Mouse (Mus musculus): ENCODE data around the gene Col28a1. TPM values are rescaled to one million over a fixed set of nuclear protein-coding genes. Genes with fewer than 3 reads are reported as not detected.
A peak's percentile ranks its signal among the peaks of the same experiment; 100 is the strongest.

The Col28a1 gene
- polyA plus RNA-seq, 1 experiment from 2014 or later = 0.12 TPM

DNA sequence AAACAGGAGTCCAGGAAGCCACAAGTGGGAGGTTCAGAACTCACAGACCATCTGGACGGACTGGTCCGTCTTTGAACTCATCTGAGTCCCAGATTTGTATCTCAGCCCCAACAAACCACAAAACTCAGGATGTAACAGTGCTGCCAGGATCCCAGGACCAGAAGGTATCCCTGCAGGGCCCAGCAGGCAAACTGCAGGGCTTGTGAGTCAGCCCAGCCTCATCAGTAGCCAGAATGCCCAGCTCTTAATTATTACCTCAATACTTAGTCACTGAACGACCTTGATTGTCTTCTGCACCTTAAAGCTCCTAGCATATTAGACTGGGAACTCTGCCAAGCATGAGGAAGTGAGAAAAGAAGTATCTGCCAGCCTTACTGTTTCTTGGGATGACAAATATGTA, 96.6 kb downstream of the Col28a1 start:
- H3K27me3 ChIP-seq (ENCODE audit: poor library complexity, severe bottlenecking) = no peaks in the 10 kb centered on the region
- H3K9me3 ChIP-seq = no peaks in the 10 kb centered on the region
- H3K27ac ChIP-seq = no peak overlapping the region
- 80% methylated on average over 3 of the region's 3 CpGs for WGBS
- no peaks in the 10 kb centered on the region for H3K36me3 ChIP-seq (replicated peaks)
- no peak for DNase-seq (ENCODE audit: extremely low spot score, low spot score)
- no peak overlapping the region for H3K4me3 ChIP-seq
- H3K4me1 ChIP-seq = no peaks in the 10 kb centered on the region

DNA sequence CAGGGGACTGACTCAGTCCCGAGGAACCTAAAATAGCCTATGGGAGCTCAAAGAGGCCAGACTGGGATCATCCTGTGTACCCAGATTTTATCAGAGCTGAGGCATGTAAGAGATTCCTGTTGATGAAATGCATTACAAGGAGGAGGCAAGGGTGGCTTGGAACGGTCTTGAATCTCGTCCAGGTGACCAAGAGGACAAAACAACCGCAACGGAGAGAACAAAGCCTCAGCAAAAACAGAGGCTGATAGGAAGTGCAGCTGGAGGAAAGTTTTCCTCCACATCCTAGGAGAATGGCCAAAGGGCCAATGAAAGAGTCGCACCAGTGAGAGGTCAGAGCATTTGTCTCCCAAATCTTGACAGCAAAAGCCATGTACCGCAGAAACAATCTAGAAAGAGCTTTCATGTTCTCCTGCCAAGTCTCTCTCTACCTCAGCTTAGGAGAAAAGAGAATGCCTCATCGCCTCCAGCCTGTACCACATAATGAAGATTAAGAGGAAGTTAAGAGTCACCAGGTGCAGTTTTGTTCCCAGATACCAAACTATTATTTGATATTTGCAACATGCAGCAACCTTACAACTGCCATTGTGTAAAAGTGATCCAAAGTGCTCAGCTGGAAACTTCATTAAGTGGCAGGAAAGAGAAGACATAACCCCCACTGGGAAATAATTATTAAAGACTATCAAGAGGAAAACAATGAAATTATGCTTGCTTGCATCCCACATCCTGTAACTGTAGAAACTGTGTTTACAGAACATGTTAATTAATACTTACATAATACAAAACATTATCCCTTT, 98.1 kb downstream of the Col28a1 start:
- Histone ChIP-seq H3K27me3 (ENCODE audit: poor library complexity, severe bottlenecking) (no peaks in the 10 kb centered on the region), H3K4me1 (no peaks in the 10 kb centered on the region), H3K27ac (no peak overlapping the region), H3K4me3 (no peak overlapping the region), H3K36me3 (replicated peaks) (no peaks in the 10 kb centered on the region), H3K9me3 (no peaks in the 10 kb centered on the region)
- 89% methylated on average over 8 of the region's 8 CpGs for WGBS
- no peak for DNase-seq (ENCODE audit: extremely low spot score, low spot score)

DNA sequence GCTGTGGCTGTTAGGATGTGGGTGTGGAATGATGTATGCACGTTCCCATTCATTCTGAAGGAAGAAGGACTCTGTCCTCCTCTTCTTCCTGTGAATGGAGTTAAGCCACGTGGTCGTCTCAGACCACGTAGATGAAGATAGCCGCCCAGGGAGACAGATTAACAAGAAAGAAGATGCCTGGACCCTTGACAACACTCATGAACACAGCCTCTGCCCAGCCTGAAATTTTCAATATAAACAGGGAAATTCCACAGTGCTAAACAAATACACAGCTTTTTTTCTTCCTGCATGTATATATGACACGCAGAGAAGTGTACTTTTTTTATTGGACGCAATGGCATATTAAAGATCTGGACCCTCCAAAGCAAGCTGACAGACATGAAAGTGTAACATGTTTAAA, 98.9 kb downstream of the Col28a1 start:
- Histone ChIP-seq H3K27ac (no peak overlapping the region), H3K27me3 (ENCODE audit: poor library complexity, severe bottlenecking) (no peaks in the 10 kb centered on the region), H3K4me3 (no peak overlapping the region), H3K4me1 (no peaks in the 10 kb centered on the region), H3K9me3 (no peaks in the 10 kb centered on the region), H3K36me3 (replicated peaks) (no peaks in the 10 kb centered on the region)
- WGBS = 91% methylated on average over 7 of the region's 7 CpGs
- DNase-seq (ENCODE audit: extremely low spot score, low spot score) = no peak

- H3K27me3 ChIP-seq (ENCODE audit: poor library complexity, severe bottlenecking) = no peaks in the 10 kb centered on the region
- WGBS = 73% methylated on average over 3 of the region's 3 CpGs
- no peak for DNase-seq (ENCODE audit: extremely low spot score, low spot score)
- no peaks in the 10 kb centered on the region for H3K9me3 ChIP-seq
- no peaks in the 10 kb centered on the region for H3K36me3 ChIP-seq (replicated peaks)
- no peak overlapping the region for H3K27ac ChIP-seq
- H3K4me1 ChIP-seq = no peaks in the 10 kb centered on the region
- no peak overlapping the region for H3K4me3 ChIP-seq
Measured at GRCm38 (mm10) chr6:8086847-8087246, 105.6 kb downstream of the Col28a1 start.

GRCm38 (mm10) chr6:8084806-8085205, 107.6 kb downstream of the Col28a1 start:
- no peaks in the 10 kb centered on the region for H3K27me3 ChIP-seq (ENCODE audit: poor library complexity, severe bottlenecking)
- no peak overlapping the region for H3K27ac ChIP-seq
- no peaks in the 10 kb centered on the region for H3K4me1 ChIP-seq
- DNase-seq (ENCODE audit: extremely low spot score, low spot score) = no peak
- 76% methylated on average over 7 of the region's 7 CpGs for WGBS
- H3K9me3 ChIP-seq = no peaks in the 10 kb centered on the region
- H3K4me3 ChIP-seq = no peak overlapping the region
- no peaks in the 10 kb centered on the region for H3K36me3 ChIP-seq (replicated peaks)

- no peaks in the 10 kb centered on the region for H3K4me1 ChIP-seq
- H3K27ac ChIP-seq = no peak overlapping the region
- no peak for DNase-seq (ENCODE audit: extremely low spot score, low spot score)
- no peaks in the 10 kb centered on the region for H3K27me3 ChIP-seq (ENCODE audit: poor library complexity, severe bottlenecking)
- H3K36me3 ChIP-seq (replicated peaks) = no peaks in the 10 kb centered on the region
- no peaks in the 10 kb centered on the region for H3K9me3 ChIP-seq
- no peak overlapping the region for H3K4me3 ChIP-seq
- 78% methylated on average over 2 of the region's 2 CpGs for WGBS
Measured at GRCm38 (mm10) chr6:8083196-8083595, 109.2 kb downstream of the Col28a1 start.

GRCm38 (mm10) chr6:8077572-8078146, 114.8 kb downstream of the Col28a1 start:
- peak; percentile 18 for DNase-seq (ENCODE audit: extremely low spot score, low spot score)
- WGBS = 69% methylated on average over 5 of the region's 5 CpGs

DNA sequence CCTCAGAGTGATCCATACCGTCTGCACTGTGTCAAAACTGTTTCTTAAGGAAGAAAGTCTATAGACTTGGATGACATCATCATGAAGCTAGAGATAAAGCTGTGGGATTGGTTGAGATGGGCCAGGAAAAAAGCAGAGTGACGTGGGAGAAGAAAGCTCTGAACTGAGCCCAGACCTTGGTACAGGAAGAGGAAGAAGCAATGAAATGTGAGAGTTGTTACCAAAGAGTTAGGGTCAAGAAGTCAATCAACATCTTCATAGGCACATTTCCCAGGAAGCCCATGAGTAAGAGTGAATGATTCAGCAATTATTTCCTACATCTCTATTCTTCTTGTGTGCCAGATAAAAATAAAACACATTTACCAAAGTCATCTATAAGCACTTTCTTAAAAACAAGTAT, 117.5 kb downstream of the Col28a1 start:
- WGBS = 82% methylated on average over 2 of the region's 2 CpGs
- Histone ChIP-seq H3K27me3 (ENCODE audit: poor library complexity, severe bottlenecking) (no peaks in the 10 kb centered on the region), H3K27ac (no peak overlapping the region), H3K36me3 (replicated peaks) (no peaks in the 10 kb centered on the region), H3K4me3 (no peak overlapping the region), H3K9me3 (no peaks in the 10 kb centered on the region; the same call in 1 of the 2 replicates), H3K4me1 (no peaks in the 10 kb centered on the region)
- no peak for DNase-seq (ENCODE audit: extremely low spot score, low spot score)

More at GRCm38 (mm10) chr6:8077572-8078146, 114.8 kb downstream of the Col28a1 start:
- no peak overlapping the region for H3K4me3 ChIP-seq
- no peaks in the 10 kb centered on the region for H3K4me1 ChIP-seq
- H3K27me3 ChIP-seq (ENCODE audit: poor library complexity, severe bottlenecking) = no peaks in the 10 kb centered on the region
- H3K36me3 ChIP-seq (replicated peaks) = no peaks in the 10 kb centered on the region
- no peaks in the 10 kb centered on the region for H3K9me3 ChIP-seq
- H3K27ac ChIP-seq = no peak overlapping the region

DNA sequence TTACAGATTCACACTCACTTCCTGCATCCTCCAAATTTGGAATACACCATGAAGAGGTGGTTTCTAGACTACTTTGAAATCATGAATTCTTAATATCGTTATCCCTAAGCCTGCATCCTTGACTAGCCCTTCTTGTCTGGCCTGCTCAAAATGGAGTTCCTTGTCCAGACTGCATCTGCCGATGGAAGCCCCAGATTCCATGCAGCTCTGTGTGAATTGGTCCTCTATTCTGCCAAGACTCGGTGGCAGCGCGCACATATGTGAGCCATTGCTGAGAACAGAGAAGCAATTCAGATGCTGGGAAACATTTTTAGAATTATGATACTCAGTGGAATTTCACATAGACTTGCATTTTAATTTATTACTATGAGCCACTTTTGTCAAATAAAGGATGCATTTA, 123.4 kb downstream of the Col28a1 start:
- Histone ChIP-seq H3K4me1 (no peaks in the 10 kb centered on the region), H3K27me3 (ENCODE audit: poor library complexity, severe bottlenecking) (no peaks in the 10 kb centered on the region), H3K36me3 (replicated peaks) (no peaks in the 10 kb centered on the region), H3K9me3 (no peaks in the 10 kb centered on the region; the same call in 1 of the 2 replicates), H3K27ac (no peak overlapping the region), H3K4me3 (no peak overlapping the region)
- 87% methylated on average over 5 of the region's 5 CpGs for WGBS
- no peak for DNase-seq (ENCODE audit: extremely low spot score, low spot score)

DNA sequence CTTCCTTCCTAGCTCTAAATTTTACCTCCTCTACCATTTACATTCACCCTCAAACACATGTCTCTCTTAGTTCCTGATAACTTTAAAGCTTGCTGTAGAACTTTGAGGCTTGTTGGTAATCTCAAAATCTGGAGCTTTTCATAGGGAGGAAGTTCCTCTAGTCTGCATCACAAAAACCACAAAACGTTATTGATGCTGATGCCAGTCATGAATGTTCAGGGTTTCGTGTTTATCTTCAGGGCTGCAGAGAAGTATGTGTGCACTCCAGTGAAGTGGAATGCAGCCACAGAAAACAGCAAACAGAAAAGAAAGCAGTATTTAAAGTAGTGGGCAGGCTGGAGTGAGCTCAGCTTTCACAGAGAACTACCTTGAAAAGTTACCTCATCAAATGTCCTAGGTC, 124.0 kb downstream of the Col28a1 start:
- Histone ChIP-seq H3K9me3 (no peaks in the 10 kb centered on the region; the same call in 1 of the 2 replicates), H3K27ac (no peak overlapping the region), H3K4me1 (no peaks in the 10 kb centered on the region), H3K4me3 (no peak overlapping the region), H3K27me3 (ENCODE audit: poor library complexity, severe bottlenecking) (no peaks in the 10 kb centered on the region), H3K36me3 (replicated peaks) (no peaks in the 10 kb centered on the region)
- WGBS = 79% methylated on average over 2 of the region's 2 CpGs
- no peak for DNase-seq (ENCODE audit: extremely low spot score, low spot score)

GRCm38 (mm10) chr6:8067124-8067523, 125.3 kb downstream of the Col28a1 start:
- no peak for DNase-seq (ENCODE audit: extremely low spot score, low spot score)

GRCm38 (mm10) chr6:8066208-8066607, 126.2 kb downstream of the Col28a1 start:
- no peaks in the 10 kb centered on the region for H3K27me3 ChIP-seq (ENCODE audit: poor library complexity, severe bottlenecking)
- H3K36me3 ChIP-seq (replicated peaks) = no peaks in the 10 kb centered on the region
- peak; percentile 27 for DNase-seq (ENCODE audit: extremely low spot score, low spot score)
- H3K27ac ChIP-seq = no peak overlapping the region
- no peak overlapping the region for H3K4me3 ChIP-seq
- no peaks in the 10 kb centered on the region for H3K4me1 ChIP-seq
- WGBS = 57% methylated on average over 3 of the region's 3 CpGs
- H3K9me3 ChIP-seq = no peaks in the 10 kb centered on the region

More at GRCm38 (mm10) chr6:8067124-8067523, 125.3 kb downstream of the Col28a1 start:
- no peaks in the 10 kb centered on the region for H3K36me3 ChIP-seq (replicated peaks)
- no peak overlapping the region for H3K4me3 ChIP-seq
- 94% methylated on average over 3 of the region's 3 CpGs for WGBS
- no peak overlapping the region for H3K27ac ChIP-seq
- no peaks in the 10 kb centered on the region for H3K27me3 ChIP-seq (ENCODE audit: poor library complexity, severe bottlenecking)
- no peaks in the 10 kb centered on the region for H3K4me1 ChIP-seq
- no peaks in the 10 kb centered on the region for H3K9me3 ChIP-seq

DNA sequence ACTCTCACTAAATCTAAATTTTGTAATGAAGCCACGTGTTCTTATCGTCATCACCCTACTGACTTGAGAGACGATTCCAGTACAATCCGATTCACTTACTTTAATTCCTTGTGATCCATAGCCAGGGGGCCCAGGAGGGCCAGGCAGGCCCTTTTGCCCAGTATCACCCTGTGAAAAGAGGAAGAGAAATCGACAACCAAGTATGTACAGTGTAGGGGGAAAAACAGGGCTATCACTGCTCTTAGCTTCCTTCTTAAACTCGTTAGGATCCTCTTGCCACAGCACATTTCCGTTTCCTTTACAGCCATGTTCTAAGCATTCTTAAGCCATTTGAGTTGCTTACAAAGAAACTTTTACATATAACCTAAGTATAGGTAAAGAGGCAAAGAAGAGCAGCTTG, 133.2 kb downstream of the Col28a1 start:
- Histone ChIP-seq H3K36me3 (replicated peaks) (no peaks in the 10 kb centered on the region), H3K4me1 (no peaks in the 10 kb centered on the region), H3K27ac (no peak overlapping the region), H3K4me3 (no peak overlapping the region), H3K27me3 (ENCODE audit: poor library complexity, severe bottlenecking) (no peaks in the 10 kb centered on the region), H3K9me3 (no peaks in the 10 kb centered on the region)
- no peak for DNase-seq (ENCODE audit: extremely low spot score, low spot score)
- 87% methylated on average over 7 of the region's 7 CpGs for WGBS

Data from forebrain, embryonic 10.5 days (tissue).